Mouse (Mus musculus): ENCODE data around the gene Skint3.
"Not testable (repeated sequence)": the region's sequence is repeated elsewhere in the genome, so short reads cannot be mapped to it uniquely, and the experiment has no call there.

Gene Skint3

DNA sequence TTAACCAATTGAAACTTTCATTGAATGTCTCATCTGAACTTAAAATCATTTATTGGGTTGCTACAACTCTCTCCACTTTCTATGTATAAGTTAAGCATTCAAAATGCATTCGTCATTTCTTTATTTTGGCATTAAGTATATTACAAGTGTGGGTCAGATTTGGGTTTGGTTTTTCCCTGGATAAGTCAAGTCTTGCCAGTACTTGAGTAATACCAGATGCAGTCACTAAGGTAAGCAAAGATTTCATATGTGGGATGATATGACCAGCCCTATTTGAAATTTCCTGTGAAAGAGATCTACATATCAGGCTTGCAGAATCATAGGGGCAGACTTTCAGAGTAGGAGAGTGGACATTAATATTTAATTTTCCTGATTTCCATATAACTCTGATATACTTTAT, at the start of gene Skint3:
Gene Skint3, plus strand, starts transcription at position 301 of the 400 bp plus-strand sequence.
- no peak for DNase-seq (ENCODE audit: low read depth, low spot score)

DNA sequence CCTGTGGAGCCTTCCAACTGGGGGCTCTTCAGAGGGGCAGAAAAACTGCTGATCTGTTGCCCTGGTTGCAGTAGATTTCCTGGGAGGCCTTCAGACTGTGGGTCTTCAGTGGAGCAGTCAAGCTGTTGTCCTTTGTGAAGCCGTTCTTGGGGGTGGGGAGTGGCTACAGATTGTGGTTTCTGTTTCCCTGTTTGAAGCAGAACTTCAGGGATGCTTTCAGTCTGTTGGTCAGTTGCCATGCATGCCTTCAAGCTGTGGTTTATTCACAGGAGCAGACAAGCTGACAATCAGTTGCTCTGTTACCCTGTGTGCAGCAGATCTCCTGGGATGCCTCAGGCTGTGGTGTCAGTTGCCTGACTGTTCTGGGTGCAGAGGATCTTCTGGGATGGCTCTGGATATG, 11.4 kb downstream of the Skint3 start:
- no peak for DNase-seq (ENCODE audit: low read depth, low spot score)

DNA sequence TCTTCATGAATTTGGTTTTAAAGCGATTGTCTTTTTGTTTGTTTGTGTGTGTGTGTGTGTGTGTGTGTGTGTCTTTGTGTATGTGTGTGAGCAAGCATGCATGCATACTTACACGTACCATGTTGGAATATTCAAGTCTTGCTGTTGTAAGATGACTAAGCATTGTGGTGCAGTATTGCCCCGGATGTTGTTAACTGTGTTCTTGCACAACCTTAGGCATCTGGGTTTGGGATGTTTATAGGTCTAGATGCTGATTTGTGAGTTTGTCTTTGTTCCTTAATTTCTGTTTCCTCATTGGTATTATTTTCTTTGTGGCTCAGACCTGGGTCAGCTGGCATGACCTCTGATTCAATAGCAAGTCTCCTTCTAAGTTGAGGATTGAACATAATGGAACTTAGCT, 11.9 kb downstream of the Skint3 start:
- DNase-seq (ENCODE audit: low read depth, low spot score) = no peak

DNA sequence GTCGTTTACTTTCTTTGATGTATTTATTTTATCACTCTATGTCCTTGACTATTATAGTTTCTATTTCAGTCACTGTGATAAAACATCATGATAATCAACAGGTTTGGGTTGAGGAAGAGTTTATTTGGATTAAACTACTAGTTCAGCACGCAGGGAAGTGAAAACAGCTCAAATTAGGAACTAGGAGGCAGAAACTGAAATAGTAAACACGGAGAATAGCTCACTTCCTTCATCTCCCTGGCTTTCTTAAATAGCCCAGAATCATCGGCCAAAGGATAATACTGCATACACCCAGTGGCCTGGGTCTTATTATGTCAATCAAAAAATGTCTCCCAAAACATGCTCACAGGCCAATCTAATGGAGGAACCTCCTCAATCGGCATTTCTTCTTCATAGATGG, 24.0 kb downstream of the Skint3 start:
- DNase-seq (ENCODE audit: low read depth, low spot score) = no peak

DNA sequence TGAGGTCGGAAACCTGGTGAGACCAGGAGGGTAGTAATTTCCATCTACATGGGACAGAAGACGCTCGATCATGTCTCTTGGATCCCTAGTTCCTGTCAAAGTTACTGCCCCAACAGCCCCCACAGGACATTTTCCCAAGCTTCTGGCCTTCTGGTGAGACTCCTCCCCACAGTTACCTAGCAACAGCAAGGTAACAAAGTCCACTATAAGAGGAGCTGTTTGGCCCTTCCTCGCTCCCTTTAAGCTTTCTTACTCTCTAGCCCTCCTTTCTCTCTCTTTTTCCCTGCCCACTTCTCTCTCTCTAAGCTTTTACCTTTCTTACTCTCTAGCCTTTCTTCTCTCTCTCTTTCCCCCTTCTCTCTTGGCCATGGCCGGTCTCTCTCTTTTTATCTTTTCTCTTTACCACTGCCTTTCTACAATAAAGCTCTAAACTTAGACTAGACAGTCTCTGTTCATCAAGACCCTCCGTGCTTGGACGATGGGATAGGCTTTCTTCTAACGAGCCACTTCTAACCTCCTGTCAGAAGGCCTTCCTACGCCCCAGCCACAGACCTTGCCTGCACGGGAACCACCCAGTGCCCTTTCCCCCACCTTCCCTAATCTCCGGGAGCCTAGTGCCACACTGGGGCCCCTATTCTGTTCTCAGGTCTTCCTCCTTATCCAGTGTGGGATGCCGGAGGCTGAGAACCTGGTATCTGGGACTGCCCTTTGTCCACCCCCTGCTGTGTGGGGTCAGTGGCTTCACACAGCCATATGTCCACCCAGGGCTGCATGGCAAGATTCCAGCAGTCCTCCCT, 55.3 kb downstream of the Skint3 start:
- DNase-seq (ENCODE audit: low read depth, low spot score) = no peak

DNA sequence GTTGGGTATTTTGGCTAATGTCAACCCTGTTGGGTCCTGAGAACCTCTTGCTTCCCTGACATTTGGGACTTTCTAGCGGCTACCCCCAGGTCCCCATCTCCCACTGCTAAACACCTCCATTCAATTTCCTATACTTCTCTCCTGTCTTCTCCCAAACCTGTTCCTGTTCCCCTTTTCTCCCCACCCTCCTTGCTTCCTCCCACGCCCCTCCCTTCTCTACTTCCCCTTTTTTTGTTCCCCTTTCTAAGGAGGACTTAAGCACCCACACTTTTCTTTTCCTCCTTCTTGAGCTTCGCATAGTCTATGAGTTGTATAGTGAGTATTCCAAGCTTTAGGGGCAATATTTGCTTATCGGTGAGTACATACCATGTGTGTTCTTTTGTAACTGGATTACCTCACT, 56.4 kb downstream of the Skint3 start:
- DNase-seq (ENCODE audit: low read depth, low spot score) = no peak

DNA sequence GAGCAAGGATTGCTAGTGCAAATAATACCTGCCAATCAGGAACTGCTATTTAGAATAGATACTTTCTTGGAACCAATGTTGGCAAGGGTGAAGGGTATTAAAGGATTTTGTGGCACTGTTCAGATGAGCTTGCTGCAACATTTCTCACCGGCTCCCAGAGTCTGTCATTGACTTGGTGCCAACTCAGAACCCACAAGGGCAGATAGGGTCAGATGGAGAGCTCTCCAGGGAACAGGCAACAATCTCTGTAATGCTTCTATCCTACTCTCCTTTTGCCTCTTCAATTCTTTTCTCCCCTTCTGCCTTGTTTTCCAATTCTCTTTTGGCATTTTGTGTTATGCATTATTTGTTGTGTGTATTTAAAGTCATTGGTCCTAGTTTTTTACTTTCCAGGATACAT, 70.3 kb downstream of the Skint3 start:
- DNase-seq (ENCODE audit: low read depth, low spot score) = no peak

DNA sequence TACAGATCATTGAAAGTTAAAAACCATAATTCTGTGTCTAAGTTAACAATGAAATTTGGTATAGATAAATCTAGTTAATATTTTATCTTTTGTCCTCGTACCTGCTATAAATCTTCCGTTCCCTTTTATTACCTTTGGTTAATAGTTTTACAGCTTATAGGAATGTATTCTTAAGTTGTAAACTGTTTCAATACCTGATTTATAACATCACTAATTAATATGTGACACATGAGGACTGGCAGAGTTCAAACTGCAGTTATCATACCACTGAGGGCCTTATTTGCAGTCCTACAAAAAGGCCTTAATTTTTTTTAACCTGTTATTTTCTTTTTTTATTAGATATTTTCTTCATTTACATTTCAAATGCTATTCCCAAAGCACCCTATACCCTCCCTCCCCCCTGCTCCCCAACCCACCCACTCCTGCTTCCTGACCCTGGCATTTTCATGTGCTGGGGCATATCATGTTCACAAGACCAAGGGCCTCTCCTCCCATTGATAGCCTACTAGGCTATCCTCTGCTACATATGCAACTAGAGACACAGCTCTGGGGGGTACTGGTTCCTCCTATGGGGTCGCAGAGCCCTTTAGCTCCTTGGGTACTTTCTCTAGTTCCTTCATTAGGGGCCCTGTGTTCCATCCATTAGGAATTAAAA, 70.9 kb downstream of the Skint3 start:
- DNase-seq (ENCODE audit: low read depth, low spot score) = no peak

DNA sequence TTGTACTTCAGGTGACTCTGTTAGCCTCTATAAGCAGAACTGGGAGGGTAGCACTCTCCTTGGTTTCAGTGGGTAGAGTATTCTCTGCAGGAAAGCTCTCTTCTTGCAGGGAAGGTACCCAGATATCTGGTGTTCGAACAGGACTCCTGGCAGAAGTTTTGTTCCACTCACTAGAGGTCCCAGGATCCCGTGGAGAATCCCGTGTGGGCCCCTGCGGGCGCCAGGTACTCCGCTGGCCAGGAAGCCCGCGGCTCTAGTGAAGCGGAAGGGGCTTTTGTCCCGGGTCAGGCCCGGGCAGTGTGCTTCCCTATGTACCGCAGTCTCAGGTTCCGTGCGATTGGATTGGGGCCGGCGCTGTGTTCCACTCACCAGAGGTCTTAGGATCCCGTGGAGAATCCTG, 117.1 kb downstream of the Skint3 start:
- not testable (repeated sequence) for DNase-seq (ENCODE audit: low read depth, low spot score)
